Mouse (Mus musculus) left cerebral cortex, postnatal 36 days (tissue): ENCODE data around the gene Mbl1. TPM values are rescaled to one million over a fixed set of nuclear protein-coding genes. Genes with fewer than 3 reads are reported as not detected.
A peak's percentile ranks its signal among the peaks of the same experiment; 100 is the strongest.

Experiments
- DNase-seq, 2 experiments: peaks; one replicate each; pipeline ENCODE4 v3.0.0; 2021 to 2022; ENCODE audit warnings: low spot score in 2 of 2, mixed read lengths in 1 of 2
- intact Hi-C: fragments of 180-260 bp; cut with DNase I; formaldehyde crosslinking; loops from one replicate; pipeline ENCODE4 v1.15.1; 2025
- total RNA-seq, 2 experiments: library from RNA; stranded (reverse); gene quantifications; 2 replicates each; pipeline ENCODE4 v1.2.3; 2021

The Mbl1 gene
- total RNA-seq: not detected

GRCm38 (mm10) chr14:41151220-41151898, at the start of gene Mbl1:
Gene Mbl1, plus strand, starts transcription at chr14:41151458.
- intact Hi-C loops: no loop called here
- DNase-seq: no peak

GRCm38 (mm10) chr14:41102269-41102668, 49.0 kb upstream of the Mbl1 start:
- DNase-seq: no peak
- intact Hi-C loops: no loop called here

GRCm38 (mm10) chr14:41104853-41105444, 46.3 kb upstream of the Mbl1 start, which contains the start of gene Mat1a:
Gene Mat1a, plus strand, starts transcription at chr14:41105035.
- intact Hi-C loops: no loop called here
- DNase-seq: no peak

- no peak for DNase-seq
- intact Hi-C loops: no loop called here
Measured at GRCm38 (mm10) chr14:41111031-41111668, 40.1 kb upstream of the Mbl1 start.

GRCm38 (mm10) chr14:41112944-41113343, 38.3 kb upstream of the Mbl1 start:
- intact Hi-C loops: no loop called here
- DNase-seq: no peak

- DNase-seq: no peak
Measured at GRCm38 (mm10) chr14:41116271-41116670, 35.0 kb upstream of the Mbl1 start.

GRCm38 (mm10) chr14:41124683-41125082, 26.6 kb upstream of the Mbl1 start:
- intact Hi-C loops: no loop called here
- DNase-seq: no peak

More at GRCm38 (mm10) chr14:41116271-41116670, 35.0 kb upstream of the Mbl1 start:
- intact Hi-C loops: no loop called here

DNA sequence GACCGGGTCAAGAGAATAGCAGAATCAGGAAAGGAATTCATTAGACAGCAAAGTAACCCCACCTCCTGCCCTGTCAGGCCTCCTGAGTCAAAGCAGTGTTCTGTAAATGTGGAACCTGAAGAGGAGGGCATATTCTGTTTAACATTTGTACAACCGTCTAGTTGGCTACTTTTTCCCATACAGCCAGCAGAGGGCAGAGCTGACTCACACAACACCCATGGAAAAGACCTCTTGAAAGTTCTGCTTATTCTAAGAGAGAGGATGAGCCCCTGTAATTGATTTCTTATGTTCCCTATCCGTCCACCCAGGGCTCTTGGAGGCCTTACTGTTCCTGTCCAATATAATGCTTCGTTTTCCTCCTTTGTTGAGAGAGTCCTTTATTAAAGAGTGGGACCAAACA, 23.3 kb upstream of the Mbl1 start:
- peak in 1 of 2 experiments; percentile 14 for DNase-seq
- intact Hi-C loops: loop anchor here (1.0 kb wide), 1 partner anchor 34 kb away; no protein-coding TSS in a partner anchor

- no peak for DNase-seq
- intact Hi-C loops: no loop called here
Measured at GRCm38 (mm10) chr14:41131540-41131939, 19.7 kb upstream of the Mbl1 start, which contains the start of gene Sftpa1. Gene Sftpa1, plus strand, starts transcription at chr14:41131782.

DNA sequence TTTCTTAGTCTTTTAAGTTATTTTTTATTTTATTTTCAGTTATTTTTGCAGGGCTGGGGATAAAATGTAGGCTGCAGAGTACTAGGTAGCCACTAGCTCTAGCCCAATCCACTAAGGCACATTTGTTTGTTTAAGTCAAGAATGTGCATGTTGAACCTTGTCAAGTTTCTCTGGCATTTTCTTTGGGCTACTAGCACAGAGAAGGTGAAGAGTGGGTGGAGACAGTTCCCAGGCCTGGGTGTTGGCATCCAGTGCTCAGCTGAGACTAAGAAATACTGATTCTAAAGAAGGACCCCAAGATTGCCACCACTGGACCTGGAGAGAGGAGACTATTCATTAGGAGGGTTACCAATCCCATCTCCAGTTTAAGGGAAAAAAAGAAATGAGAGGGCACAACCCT, 14.3 kb upstream of the Mbl1 start:
- no peak for DNase-seq
- intact Hi-C loops: no loop called here

DNA sequence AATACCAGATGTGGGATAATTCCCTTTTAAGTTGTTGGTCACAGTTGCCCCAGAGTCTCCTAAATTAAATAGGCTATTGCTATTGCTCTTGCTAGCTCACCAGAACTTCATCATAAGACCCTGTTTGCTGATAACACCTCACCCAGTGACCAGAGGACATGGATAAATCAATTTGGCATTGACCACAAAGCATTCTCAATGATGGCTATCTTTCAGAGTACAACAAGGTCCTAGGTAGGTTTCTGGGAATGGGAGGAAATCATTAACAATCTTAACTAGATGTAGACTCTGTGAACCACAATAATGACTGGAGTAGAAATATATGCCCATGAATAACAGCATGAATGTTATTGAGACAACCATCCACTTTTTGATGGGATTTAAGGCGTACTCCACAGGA, 10.6 kb upstream of the Mbl1 start:
- no peak for DNase-seq
- intact Hi-C loops: no loop called here

DNA sequence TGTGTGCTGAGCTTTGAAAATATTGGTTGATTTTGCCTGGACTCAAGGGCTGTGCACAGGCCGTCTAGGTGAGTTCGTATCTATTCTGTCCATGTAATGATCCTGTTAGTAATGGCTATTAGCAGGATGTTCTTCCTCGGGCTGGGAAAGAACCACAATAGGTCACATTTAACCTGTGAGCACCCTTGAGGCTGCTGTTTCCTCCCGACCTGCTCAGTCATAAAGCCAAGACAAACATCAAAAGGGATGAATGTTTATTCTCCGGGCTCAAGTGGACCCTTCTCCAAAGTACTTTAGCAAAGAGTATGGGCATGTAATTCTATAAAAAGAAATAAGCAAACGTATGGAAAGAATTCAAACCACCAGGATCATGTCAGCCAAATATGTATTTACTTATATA, 5.2 kb upstream of the Mbl1 start:
- intact Hi-C loops: no loop called here
- no peak for DNase-seq

DNA sequence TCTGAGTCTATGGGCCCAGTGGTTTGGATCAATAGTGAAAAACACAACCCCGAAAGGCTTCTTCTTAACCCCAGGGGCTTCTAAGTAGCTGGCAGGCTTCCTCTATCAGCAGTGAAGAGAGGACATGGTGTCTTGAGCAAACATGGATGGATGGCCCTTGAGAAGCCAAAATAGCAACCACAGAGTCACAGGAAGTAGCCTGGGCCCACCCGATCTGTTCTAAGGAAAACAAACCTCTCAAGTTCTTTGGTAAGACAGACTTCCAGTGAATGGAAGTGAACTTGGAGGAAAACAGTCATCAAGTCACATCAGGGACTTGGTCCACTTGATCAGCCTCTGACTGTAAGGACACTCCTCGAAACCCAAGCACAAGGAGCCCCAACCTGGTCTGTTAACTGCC, 4.3 kb upstream of the Mbl1 start:
- no peak for DNase-seq
- intact Hi-C loops: no loop called here

DNA sequence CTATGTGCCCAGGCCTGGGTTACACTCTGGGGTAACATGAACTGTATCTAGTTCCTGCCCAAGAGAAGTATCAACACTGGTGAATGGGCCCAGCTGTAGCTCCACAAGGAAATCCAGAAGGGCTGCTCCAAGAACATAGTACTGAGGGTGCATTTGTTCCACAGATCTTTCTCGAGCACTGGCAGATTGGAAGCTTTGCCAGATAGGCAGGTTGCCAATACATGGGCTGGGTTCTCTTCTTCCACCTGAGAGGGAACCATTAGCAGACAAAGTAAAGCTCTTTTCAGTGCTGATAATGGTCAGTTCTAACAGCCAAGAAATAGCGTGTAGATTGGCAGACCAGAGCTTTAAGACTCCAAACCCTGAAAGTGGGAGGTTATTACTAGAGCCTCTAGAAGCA, 3.9 kb upstream of the Mbl1 start:
- no peak for DNase-seq
- intact Hi-C loops: no loop called here

DNA sequence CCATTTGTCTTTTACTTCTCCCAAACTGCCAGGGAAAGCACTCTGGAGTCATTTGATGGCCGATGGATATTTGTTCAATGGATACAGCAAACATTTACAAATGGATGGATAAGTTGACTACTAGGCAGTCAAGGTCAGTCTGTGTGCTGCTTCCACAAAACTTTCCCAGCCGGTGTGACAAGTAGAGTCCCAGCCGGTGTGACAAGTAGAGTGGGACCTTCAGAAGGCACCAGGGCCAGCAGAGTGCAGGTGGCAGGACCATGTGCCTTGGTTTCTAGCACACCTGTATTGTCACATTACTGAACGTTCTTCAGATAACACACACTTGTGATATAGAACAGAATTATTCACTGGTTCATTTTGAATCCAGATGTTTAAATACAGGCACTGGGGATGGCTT, 8.8 kb downstream of the Mbl1 start:
- intact Hi-C loops: no loop called here
- no peak for DNase-seq

DNA sequence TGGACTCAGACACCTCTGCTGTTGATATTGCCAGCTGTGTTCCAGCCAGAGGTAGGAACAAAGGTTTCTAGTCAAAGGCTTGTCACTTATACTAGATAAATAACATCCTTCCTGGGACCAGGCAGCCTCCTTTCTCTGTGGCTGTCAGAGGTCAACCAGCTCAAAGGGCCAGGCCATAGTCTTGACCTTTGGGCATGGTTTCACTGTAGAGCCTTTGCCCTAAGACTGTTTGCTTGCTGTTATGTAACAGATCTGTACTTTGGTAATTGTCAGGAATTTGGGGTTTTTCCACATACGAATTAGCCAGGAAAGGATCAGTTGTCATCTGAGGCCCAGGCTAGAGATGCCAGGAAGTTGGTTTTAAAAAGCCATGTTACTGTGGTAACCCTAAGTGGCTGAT, 9.5 kb downstream of the Mbl1 start:
- no peak for DNase-seq
- intact Hi-C loops: no loop called here

GRCm38 (mm10) chr14:41162663-41163062, 11.4 kb downstream of the Mbl1 start:
- DNase-seq: peak; percentile 17 to 28
- intact Hi-C loops: loop anchor here (1.0 to 2.0 kb wide), 2 partner anchors 34 to 72 kb away; no protein-coding TSS in a partner anchor

- intact Hi-C loops: no loop called here
- no peak for DNase-seq
Measured at GRCm38 (mm10) chr14:41167278-41167677, 16.0 kb downstream of the Mbl1 start.

DNA sequence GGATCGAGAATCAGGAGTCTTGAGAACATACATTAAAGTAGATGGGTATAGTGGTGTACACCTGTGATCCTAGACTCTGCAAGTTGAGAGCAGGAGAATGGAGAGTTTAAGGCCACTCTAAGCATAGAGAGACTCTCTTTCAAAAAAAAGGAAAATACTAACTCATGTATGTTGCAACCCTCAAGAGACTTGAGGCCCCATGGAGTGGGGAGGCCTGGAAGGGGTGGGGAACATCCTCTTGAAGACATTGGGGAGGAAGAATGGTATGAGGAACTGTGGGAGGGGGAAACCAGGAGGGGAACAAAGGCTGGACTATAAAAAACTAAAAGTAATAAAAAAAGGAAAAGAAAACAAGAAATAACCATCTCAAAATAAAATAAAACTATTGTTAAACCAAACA, 17.3 kb downstream of the Mbl1 start:
- intact Hi-C loops: no loop called here
- DNase-seq: no peak

DNA sequence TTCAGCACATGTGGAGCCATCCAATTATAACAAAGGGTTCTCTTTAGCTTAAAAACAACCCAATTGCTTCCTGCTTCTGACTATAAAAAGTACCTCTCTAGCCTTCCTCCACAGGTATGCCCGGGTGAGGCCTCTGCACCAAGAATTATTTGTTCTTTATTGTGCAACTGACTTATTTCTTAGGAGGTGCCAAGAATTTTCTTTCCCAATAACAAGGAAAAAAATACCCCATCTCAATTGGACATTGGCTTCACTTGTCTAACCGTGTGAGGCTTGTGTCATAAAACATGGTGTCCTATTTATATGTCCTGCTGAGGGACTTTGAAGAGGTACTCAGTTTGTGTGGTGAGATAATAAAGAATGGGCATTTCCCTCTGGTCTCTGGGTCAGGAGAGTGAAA, 19.3 kb downstream of the Mbl1 start:
- intact Hi-C loops: no loop called here
- no peak for DNase-seq

GRCm38 (mm10) chr14:41174802-41175201, 23.5 kb downstream of the Mbl1 start:
- intact Hi-C loops: no loop called here

More at GRCm38 (mm10) chr14:41174802-41175201, 23.5 kb downstream of the Mbl1 start:
- DNase-seq: no peak
